Mouse (Mus musculus) olfactory bulb, adult 2 months (tissue): ENCODE results near the gene Pex7. TPM values are rescaled to one million over a fixed set of nuclear protein-coding genes. Genes with fewer than 3 reads are reported as not detected.
A peak's percentile ranks its signal among the peaks of the same experiment; 100 is the strongest.
"Not testable (repeated sequence)": the region's sequence is repeated elsewhere in the genome, so short reads cannot be mapped to it uniquely, and the experiment has no call there.

ENCODE experiments used
- H3K27ac ChIP-seq: fragments of 200-500 bp; 2 replicates; pipeline ENCODE4 v1.5.1; 2012; ENCODE audit warnings: low read depth, low read length; ENCODE audit not compliant: insufficient read depth
- H3K4me1 ChIP-seq: fragments of 200-500 bp; 2 replicates; pipeline ENCODE4 v1.6.1; 2012; ENCODE audit warnings: low read length; ENCODE audit not compliant: control insufficient read depth, insufficient read depth
- H3K4me3 ChIP-seq: fragments of 200-500 bp; 2 replicates; pipeline ENCODE4 v1.5.1; 2012; ENCODE audit warnings: mild to moderate bottlenecking, low read depth, low read length, moderate library complexity; ENCODE audit not compliant: insufficient read depth
- CTCF ChIP-seq: fragments of 200-500 bp; IDR thresholded peaks from 2 replicates; pipeline ENCODE4 v1.5.1; 2012; ENCODE audit warnings: low read depth, mild to moderate bottlenecking, low read length, moderate library complexity; ENCODE audit not compliant: insufficient read depth
- POLR2A ChIP-seq: fragments of 200-500 bp; IDR thresholded peaks from 2 replicates; pipeline ENCODE4 v1.6.1; 2012; ENCODE audit warnings: mild to moderate bottlenecking, low read depth, low read length, moderate library complexity; ENCODE audit not compliant: insufficient read depth
- WGBS: fragments of 180-500 bp; shearing (Covaris S2); methylation state at CpG from one replicate; pipeline ENCODE4 v1.1.7; 2018; 5-methylcytosine and 5-hydroxymethylcytosine counted together
- polyA plus RNA-seq: library from polyadenylated mRNA; stranded (reverse); fragments of >200 nt; gene quantifications from 2 replicates; pipeline ENCODE4 v1.2.4, GENCODE M21; 2012; ENCODE audit warnings: low replicate concordance; ENCODE audit not compliant: missing spikeins, insufficient read depth, insufficient read length

The Pex7 gene
- polyA plus RNA-seq, 1 experiment = not detected

- Histone ChIP-seq H3K27ac (no peak overlapping the region), H3K4me1 (peaks cover 14% of the 10 kb centered on the region), H3K4me3 (no peak overlapping the region)
- WGBS = 83% methylated on average over 4 of the region's 4 CpGs
- TF ChIP-seq CTCF = no peak
- TF ChIP-seq POLR2A = no peak
Observed at GRCm38 (mm10) chr10:19935821-19936367, 28.4 kb upstream of the Pex7 start.

- TF ChIP-seq CTCF (no peak), POLR2A (no peak)
- 20% methylated on average over 10 of the region's 10 CpGs for WGBS
- H3K4me3 ChIP-seq = peak overlapping the region; percentile 93
- peaks cover 14% of the 10 kb centered on the region for H3K4me1 ChIP-seq
- no peak overlapping the region for H3K27ac ChIP-seq
Observed at GRCm38 (mm10) chr10:19935295-19935623, 27.8 kb upstream of the Pex7 start.

GRCm38 (mm10) chr10:19934384-19935294 lies 27.1 kb upstream of the Pex7 start, which contains the start of gene Map3k5:
Gene Map3k5, plus strand, starts transcription at chr10:19934472.
- peaks cover 14% of the 10 kb centered on the region for H3K4me1 ChIP-seq
- WGBS = under 1% methylated on average over 94 of the region's 95 CpGs
- peak within 1 kb of the TSS; percentile 93 for H3K4me3 ChIP-seq
- TF ChIP-seq POLR2A (no peak), CTCF (no peak)
- H3K27ac ChIP-seq = no peak within 1 kb of the TSS

GRCm38 (mm10) chr10:19933511-19934383 lies 26.3 kb upstream of the Pex7 start:
- WGBS = under 1% methylated on average over 97 of the region's 97 CpGs
- Histone ChIP-seq H3K4me1 (peaks cover 14% of the 10 kb centered on the region), H3K27ac (no peak overlapping the region), H3K4me3 (peak overlapping the region; percentile 93)
- TF ChIP-seq POLR2A (no peak), CTCF (peak; percentile 11; the same call in 1 of the 2 replicates)

- H3K4me3 ChIP-seq = no peak overlapping the region
- WGBS = 58% methylated on average over 3 of the region's 3 CpGs
- TF ChIP-seq POLR2A (no peak), CTCF (no peak)
- H3K27ac ChIP-seq = no peak overlapping the region
- peaks cover 14% of the 10 kb centered on the region for H3K4me1 ChIP-seq
Observed at GRCm38 (mm10) chr10:19932986-19933385, 25.5 kb upstream of the Pex7 start.

GRCm38 (mm10) chr10:19928205-19928604 lies 20.7 kb upstream of the Pex7 start:
- H3K4me3 ChIP-seq = no peak overlapping the region
- no peaks in the 10 kb centered on the region for H3K4me1 ChIP-seq
- H3K27ac ChIP-seq = no peak overlapping the region
- TF ChIP-seq POLR2A (no peak), CTCF (no peak)
- 73% methylated on average over 1 of the region's 1 CpGs for WGBS

GRCm38 (mm10) chr10:19926391-19926897 lies 19.0 kb upstream of the Pex7 start:
- H3K4me1 ChIP-seq, H3K27ac ChIP-seq, H3K4me3 ChIP-seq: not testable (repeated sequence)
- WGBS = 93% methylated on average over 4 of the region's 4 CpGs

GRCm38 (mm10) chr10:19924256-19924655 lies 16.8 kb upstream of the Pex7 start:
- WGBS = 78% methylated on average over 2 of the region's 2 CpGs
- Histone ChIP-seq H3K4me3 (no peak overlapping the region), H3K27ac (no peak overlapping the region), H3K4me1 (no peaks in the 10 kb centered on the region)
- TF ChIP-seq CTCF (no peak), POLR2A (no peak)
